ENCODE assay signal across 10 mouse cellular contexts in the genomic region with DNA sequence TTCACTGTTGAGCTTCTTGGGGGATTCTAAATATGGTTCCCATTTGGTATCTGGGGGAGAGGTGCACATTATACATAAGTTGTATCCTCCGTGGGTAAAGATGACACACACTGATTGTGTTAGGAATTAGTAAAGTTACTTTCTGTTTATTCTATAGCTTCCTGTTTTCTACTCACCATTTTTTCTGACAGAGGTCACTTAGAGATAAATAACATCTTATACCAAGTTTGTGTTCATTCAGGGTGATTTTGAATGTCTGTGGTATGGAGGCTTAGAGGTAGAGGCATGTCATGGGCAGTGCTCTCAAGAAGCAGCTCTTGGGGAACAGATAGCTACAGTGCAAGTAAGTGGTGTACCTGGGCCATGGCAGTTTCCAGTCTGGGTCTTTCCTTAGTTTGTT.
A peak's percentile ranks its signal among the peaks of the same experiment; 100 is the strongest.
DNase-seq lines count a peak whose midpoint lies in the region; ATAC-seq and TF ChIP-seq lines count a peak whose summit lies in the region.
"Had no signal": no experiment of that assay in that cellular context is flagged by ENCODE, and none has a peak within 500 bp of the region (broad histone marks: within the 10 kb centered on the region; RNA-seq: fewer than 3 reads in every experiment).

No protein-coding gene starts in this region.

- H3K4me1 ChIP-seq in kidney, embryonic 15.5 days = peaks cover 21% of the 10 kb centered on the region
- peaks cover 17% of the 10 kb centered on the region for H3K4me1 ChIP-seq in embryonic facial prominence, embryonic 15.5 days
- peaks cover 3% of the 10 kb centered on the region; the same call in 1 of the 2 replicates for H3K4me1 ChIP-seq in intestine, postnatal 0 days (replicated peaks; ENCODE audit: control insufficient read depth, insufficient read depth, low read length)

- no peak for TF ChIP-seq CTCF in intestine, postnatal 0 days (IDR thresholded peaks at IDR 0.05; ENCODE audit: low read depth)

- no peak for ATAC-seq in kidney, embryonic 15.5 days (replicated peaks; ENCODE audit: low FRiP score)
- no peak for ATAC-seq in embryonic facial prominence, embryonic 15.5 days (ENCODE audit: insufficient number of reproducible peaks, low FRiP score, low TSS enrichment, low read depth)
- ATAC-seq in intestine, postnatal 0 days = no peak
- no peak for ATAC-seq in monocyte, adult 5-6 weeks (replicated peaks; ENCODE audit: insufficient number of reproducible peaks, low FRiP score, low TSS enrichment, poor library complexity, severe bottlenecking)
- ATAC-seq: Patski had no signal

- H3ac ChIP-seq in myocyte (ENCODE audit: control insufficient read depth, insufficient read length) = no peak overlapping the region

- peaks cover 18% of the 10 kb centered on the region for H3K9me3 ChIP-seq in kidney, embryonic 15.5 days (replicated peaks)
- H3K9me3 ChIP-seq in embryonic facial prominence, embryonic 15.5 days (replicated peaks) = peaks cover 15% of the 10 kb centered on the region; the same call in 1 of the 2 replicates
- no peaks in the 10 kb centered on the region for H3K9me3 ChIP-seq in intestine, postnatal 0 days (ENCODE audit: control insufficient read depth)

- no peak overlapping the region for H3K27ac ChIP-seq in kidney, embryonic 15.5 days
- no peak overlapping the region for H3K27ac ChIP-seq in embryonic facial prominence, embryonic 15.5 days (replicated peaks)
- H3K27ac ChIP-seq in intestine, postnatal 0 days (ENCODE audit: low read depth, low read length) = no peak overlapping the region

- peaks cover 61% of the 10 kb centered on the region for H3K79me2 ChIP-seq in myocyte (ENCODE audit: control insufficient read depth, insufficient read depth)

- DNase-seq in kidney, postnatal 36 days = no peak
- no peak for DNase-seq in thymus, postnatal 4 days
- DNase-seq in layer of hippocampus, adult 9-11 months = no peak
- DNase-seq: cerebellum, adult 11-12 months had no signal

- H3K9ac ChIP-seq in kidney, embryonic 15.5 days = no peak overlapping the region
- no peak overlapping the region for H3K9ac ChIP-seq in embryonic facial prominence, embryonic 15.5 days
- H3K9ac ChIP-seq in intestine, postnatal 0 days (ENCODE audit: low read depth, low read length) = no peak overlapping the region

- H3K4me2 ChIP-seq in kidney, embryonic 15.5 days = peak overlapping the region; percentile 83
- peak overlapping the region; percentile 86 for H3K4me2 ChIP-seq in embryonic facial prominence, embryonic 15.5 days (replicated peaks)
- peak overlapping the region; percentile 96 for H3K4me2 ChIP-seq in intestine, postnatal 0 days (replicated peaks; ENCODE audit: low read depth)
- peak overlapping the region; percentile 91 for H3K4me2 ChIP-seq in myocyte (ENCODE audit: low read depth)

- peaks cover 15% of the 10 kb centered on the region for H3K36me3 ChIP-seq in kidney, embryonic 15.5 days
- peaks cover 11% of the 10 kb centered on the region; the same call in 1 of the 2 replicates for H3K36me3 ChIP-seq in embryonic facial prominence, embryonic 15.5 days
- no peaks in the 10 kb centered on the region for H3K36me3 ChIP-seq in intestine, postnatal 0 days (ENCODE audit: control insufficient read depth, insufficient read depth)
- H3K36me3 ChIP-seq in myocyte (ENCODE audit: control insufficient read depth, insufficient read depth) = no peaks in the 10 kb centered on the region

- H3K4me3 ChIP-seq in kidney, embryonic 15.5 days (replicated peaks) = peak overlapping the region; percentile 95
- H3K4me3 ChIP-seq in embryonic facial prominence, embryonic 15.5 days (replicated peaks) = peak overlapping the region; percentile 91
- no peak overlapping the region for H3K4me3 ChIP-seq in intestine, postnatal 0 days (ENCODE audit: low read depth, low read length)
- peak overlapping the region; percentile 57 for H3K4me3 ChIP-seq in myocyte

- TF ChIP-seq POLR2A in myocyte (IDR thresholded peaks at IDR 0.05; ENCODE audit: insufficient read length, low read depth) = no peak

- H3K27me3 ChIP-seq in kidney, embryonic 15.5 days = peaks cover 17% of the 10 kb centered on the region
- peaks cover 4% of the 10 kb centered on the region; the same call in 1 of the 2 replicates for H3K27me3 ChIP-seq in embryonic facial prominence, embryonic 15.5 days
- 0 out of 2 replicates have a peak, but pooled peaks cover 4% of the 10 kb centered on the region for H3K27me3 ChIP-seq in intestine, postnatal 0 days (replicated peaks; ENCODE audit: control insufficient read depth, insufficient read depth, low read length)
- H3K27me3 ChIP-seq in myocyte (ENCODE audit: control insufficient read depth, insufficient read depth, insufficient read length) = no peaks in the 10 kb centered on the region
- H3K27me3 ChIP-seq: Patski had no signal

- WGBS in kidney, embryonic 15.5 days = 51% methylated on average over 1 of the region's 1 CpGs
- WGBS in embryonic facial prominence, embryonic 15.5 days = 21% methylated on average over 1 of the region's 1 CpGs
- WGBS in intestine, postnatal 0 days = 26% methylated on average over 1 of the region's 1 CpGs

TF ChIP-seq in myocyte, 11 proteins besides CTCF, POLR2A, EP300 and RAD21:
- TF ChIP-seq TCF12 (IDR thresholded peaks at IDR 0.05; ENCODE audit: insufficient read depth, poor library complexity, severe bottlenecking) (no peak), E2F4 (IDR thresholded peaks at IDR 0.05; ENCODE audit: insufficient read depth) (no peak)
TF ChIP-seq in myocyte: peak in this region for 0.
